Mouse (Mus musculus): ENCODE measurements around the gene Olfr305. TPM values are rescaled to one million over a fixed set of nuclear protein-coding genes. Genes with fewer than 3 reads are reported as not detected.
"Not testable (repeated sequence)": the region's sequence is repeated elsewhere in the genome, so short reads cannot be mapped to it uniquely, and the experiment has no call there.

Olfr305 gene
- not detected in 2 replicates for polyA plus RNA-seq (2011; ENCODE audit: insufficient read depth, insufficient read length, low replicate concordance, missing spikeins)

- no peak within 1 kb of the TSS for H3K4me3 ChIP-seq (replicated peaks; ENCODE audit: control insufficient read depth, low read depth, low read length)
- 77% methylated on average over 1 of the region's 1 CpGs for WGBS
- H3K4me1 ChIP-seq (ENCODE audit: control insufficient read depth, insufficient read depth, low read length) = no peaks in the 10 kb centered on the region
- no peak within 1 kb of the TSS for H3K27ac ChIP-seq (ENCODE audit: control insufficient read depth, insufficient read depth, low read depth, low read length, poor library complexity)
- TF ChIP-seq CTCF (IDR thresholded peaks at IDR 0.05; ENCODE audit: control insufficient read depth, insufficient read depth, low read length) (no peak), POLR2A (IDR thresholded peaks at IDR 0.05; ENCODE audit: borderline replicate concordance, control insufficient read depth, low read depth, low read length) (no peak)
These were observed at the start of gene Olfr305 for GRCm38 (mm10) chr7:86366828-86367227. Olfr305 (minus strand) TSS chr7:86366928.

DNA sequence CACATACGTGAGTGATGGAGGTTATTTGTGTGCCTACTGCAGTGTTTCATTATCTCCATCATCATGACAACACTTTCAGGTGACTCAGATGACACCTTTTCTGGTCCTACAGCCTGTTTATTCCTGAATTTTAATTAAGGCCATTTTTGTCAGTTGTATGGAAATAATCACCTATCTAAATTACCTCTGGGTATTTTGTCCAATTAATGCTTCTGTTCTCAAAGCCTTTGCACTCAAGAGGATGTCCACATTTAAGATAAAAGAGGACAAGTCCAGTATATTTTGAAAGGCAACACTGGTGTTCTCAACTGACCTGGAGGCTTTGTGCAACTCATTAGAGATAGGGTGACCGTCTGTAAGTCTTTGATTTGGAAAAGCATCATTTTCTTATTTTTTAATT, 36.8 kb upstream of the Olfr305 start, which contains the start of gene Olfr301:
TSS of gene Olfr301 (plus strand) at position 301 of the 400 bp plus-strand sequence.
- Histone ChIP-seq H3K27ac (ENCODE audit: control insufficient read depth, insufficient read depth, low read depth, low read length, poor library complexity) (no peak within 1 kb of the TSS), H3K4me3 (replicated peaks; ENCODE audit: control insufficient read depth, low read depth, low read length) (no peak within 1 kb of the TSS), H3K4me1 (ENCODE audit: control insufficient read depth, insufficient read depth, low read length) (no peaks in the 10 kb centered on the region)
- TF ChIP-seq POLR2A (IDR thresholded peaks at IDR 0.05; ENCODE audit: borderline replicate concordance, control insufficient read depth, low read depth, low read length) (no peak), CTCF (IDR thresholded peaks at IDR 0.05; ENCODE audit: control insufficient read depth, insufficient read depth, low read length) (no peak)
- WGBS = 64% methylated on average over 2 of the region's 2 CpGs

GRCm38 (mm10) chr7:86397689-86398088, 31.0 kb upstream of the Olfr305 start, which contains the start of gene Olfr303:
Olfr303 (minus strand) TSS chr7:86397789.
- TF ChIP-seq CTCF (IDR thresholded peaks at IDR 0.05; ENCODE audit: control insufficient read depth, insufficient read depth, low read length) (no peak), POLR2A (IDR thresholded peaks at IDR 0.05; ENCODE audit: borderline replicate concordance, control insufficient read depth, low read depth, low read length) (no peak)
- Histone ChIP-seq H3K4me3 (replicated peaks; ENCODE audit: control insufficient read depth, low read depth, low read length) (no peak within 1 kb of the TSS), H3K4me1 (ENCODE audit: control insufficient read depth, insufficient read depth, low read length) (no peaks in the 10 kb centered on the region), H3K27ac (ENCODE audit: control insufficient read depth, insufficient read depth, low read depth, low read length, poor library complexity) (no peak within 1 kb of the TSS)

GRCm38 (mm10) chr7:86386558-86386957, 19.8 kb upstream of the Olfr305 start, which contains the start of gene Olfr304:
Olfr304 (minus strand) TSS chr7:86386658.
- WGBS = 37% methylated on average over 1 of the region's 1 CpGs
- H3K4me1 ChIP-seq (ENCODE audit: control insufficient read depth, insufficient read depth, low read length) = no peaks in the 10 kb centered on the region
- H3K27ac ChIP-seq (ENCODE audit: control insufficient read depth, insufficient read depth, low read depth, low read length, poor library complexity) = no peak within 1 kb of the TSS
- no peak for TF ChIP-seq CTCF (IDR thresholded peaks at IDR 0.05; ENCODE audit: control insufficient read depth, insufficient read depth, low read length)
- TF ChIP-seq POLR2A (IDR thresholded peaks at IDR 0.05; ENCODE audit: borderline replicate concordance, control insufficient read depth, low read depth, low read length) = no peak
- no peak within 1 kb of the TSS for H3K4me3 ChIP-seq (replicated peaks; ENCODE audit: control insufficient read depth, low read depth, low read length)

DNA sequence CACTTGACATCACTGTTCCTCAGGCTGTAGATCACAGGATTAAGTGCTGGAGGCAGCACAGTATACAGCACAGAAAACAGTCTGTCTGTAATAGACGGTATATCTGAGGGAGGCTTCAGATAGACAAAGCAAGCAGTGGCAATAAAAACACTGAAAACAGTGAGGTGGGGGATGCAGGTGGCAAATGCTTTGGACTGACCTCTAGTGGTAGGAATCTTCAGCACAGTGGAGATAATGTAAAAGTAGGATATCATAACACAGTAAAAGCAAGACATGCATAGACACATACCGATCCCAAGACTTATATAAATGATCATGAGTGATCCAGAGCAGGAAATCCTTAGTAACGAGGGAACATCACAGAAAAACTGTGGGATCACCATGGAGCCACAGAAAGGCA, 19.0 kb upstream of the Olfr305 start:
- no peaks in the 10 kb centered on the region for H3K4me1 ChIP-seq (ENCODE audit: control insufficient read depth, insufficient read depth, low read length)
- WGBS = 71% methylated on average over 3 of the region's 3 CpGs
- TF ChIP-seq CTCF (IDR thresholded peaks at IDR 0.05; ENCODE audit: control insufficient read depth, insufficient read depth, low read length) (no peak), POLR2A (IDR thresholded peaks at IDR 0.05; ENCODE audit: borderline replicate concordance, control insufficient read depth, low read depth, low read length) (no peak)
- H3K4me3 ChIP-seq (replicated peaks; ENCODE audit: control insufficient read depth, low read depth, low read length) = no peak overlapping the region
- no peak overlapping the region for H3K27ac ChIP-seq (ENCODE audit: control insufficient read depth, insufficient read depth, low read depth, low read length, poor library complexity)

DNA sequence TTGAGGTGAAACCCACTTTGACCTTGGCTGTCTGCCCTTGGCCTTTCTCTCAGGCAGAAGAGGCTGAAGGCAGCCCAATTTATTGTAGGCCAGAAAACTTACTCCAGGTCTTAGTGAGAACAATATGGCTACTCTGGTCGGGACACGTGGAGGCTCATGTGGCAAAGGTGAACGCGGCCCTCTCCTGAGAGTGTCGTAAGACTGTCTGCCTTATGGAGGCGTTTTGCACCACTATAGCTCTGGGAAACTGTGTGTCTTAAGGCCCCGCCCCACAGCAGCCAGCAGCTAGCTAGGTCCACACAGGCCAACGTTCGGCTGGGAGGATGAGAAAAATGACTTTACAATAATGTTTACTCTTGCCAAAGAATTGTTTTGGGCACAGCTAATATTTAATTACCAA, 20.4 kb downstream of the Olfr305 start:
- WGBS = 87% methylated on average over 9 of the region's 9 CpGs
- H3K4me3 ChIP-seq (replicated peaks; ENCODE audit: control insufficient read depth, low read depth, low read length); H3K4me1 ChIP-seq (ENCODE audit: control insufficient read depth, insufficient read depth, low read length); H3K27ac ChIP-seq (ENCODE audit: control insufficient read depth, insufficient read depth, low read depth, low read length, poor library complexity): not testable (repeated sequence)

GRCm38 (mm10) chr7:86344253-86344652, 22.5 kb downstream of the Olfr305 start:
- Histone ChIP-seq H3K4me1 (ENCODE audit: control insufficient read depth, insufficient read depth, low read length) (no peaks in the 10 kb centered on the region), H3K27ac (ENCODE audit: control insufficient read depth, insufficient read depth, low read depth, low read length, poor library complexity) (no peak overlapping the region), H3K4me3 (replicated peaks; ENCODE audit: control insufficient read depth, low read depth, low read length) (no peak overlapping the region)
- WGBS = 66% methylated on average over 3 of the region's 3 CpGs
- TF ChIP-seq CTCF (IDR thresholded peaks at IDR 0.05; ENCODE audit: control insufficient read depth, insufficient read depth, low read length) (no peak), POLR2A (IDR thresholded peaks at IDR 0.05; ENCODE audit: borderline replicate concordance, control insufficient read depth, low read depth, low read length) (no peak)

- H3K4me3 ChIP-seq (replicated peaks; ENCODE audit: control insufficient read depth, low read depth, low read length) = no peak overlapping the region
- H3K4me1 ChIP-seq (ENCODE audit: control insufficient read depth, insufficient read depth, low read length) = no peaks in the 10 kb centered on the region
- WGBS = 72% methylated on average over 14 of the region's 14 CpGs
- TF ChIP-seq POLR2A (IDR thresholded peaks at IDR 0.05; ENCODE audit: borderline replicate concordance, control insufficient read depth, low read depth, low read length) = no peak
- TF ChIP-seq CTCF (IDR thresholded peaks at IDR 0.05; ENCODE audit: control insufficient read depth, insufficient read depth, low read length) = no peak
- no peak overlapping the region for H3K27ac ChIP-seq (ENCODE audit: control insufficient read depth, insufficient read depth, low read depth, low read length, poor library complexity)
These were observed 23.7 kb downstream of the Olfr305 start for GRCm38 (mm10) chr7:86342881-86343565.

- H3K4me1 ChIP-seq (ENCODE audit: control insufficient read depth, insufficient read depth, low read length) = no peaks in the 10 kb centered on the region
- no peak within 1 kb of the TSS for H3K4me3 ChIP-seq (replicated peaks; ENCODE audit: control insufficient read depth, low read depth, low read length)
- H3K27ac ChIP-seq (ENCODE audit: control insufficient read depth, insufficient read depth, low read depth, low read length, poor library complexity) = no peak within 1 kb of the TSS
- WGBS = 67% methylated on average over 1 of the region's 1 CpGs
- no peak for TF ChIP-seq POLR2A (IDR thresholded peaks at IDR 0.05; ENCODE audit: borderline replicate concordance, control insufficient read depth, low read depth, low read length)
- TF ChIP-seq CTCF (IDR thresholded peaks at IDR 0.05; ENCODE audit: control insufficient read depth, insufficient read depth, low read length) = no peak
These were observed 29.2 kb downstream of the Olfr305 start, which contains the start of gene Olfr307 for GRCm38 (mm10) chr7:86337486-86337885. Olfr307 (minus strand) TSS chr7:86337586.

All from bone marrow, adult 2 months (tissue).